Mouse (Mus musculus) megakaryocyte, embryonic 14.5 days (primary cell): Measurements from ENCODE around the gene Sbno1.

Source experiments
- FLI1 ChIP-seq: IDR thresholded peaks from 2 replicates; pipeline ENCODE4 v1.6.1; 2012; ENCODE audit warnings: low read length, inconsistent platforms, mixed read lengths
- GATA1 ChIP-seq: IDR thresholded peaks from 3 replicates; pipeline ENCODE4 v1.6.1; 2012; ENCODE audit warnings: mixed read lengths, low read length, inconsistent platforms, borderline replicate concordance

GRCm38 (mm10) chr5:124438229-124438628 lies 12.4 kb upstream of the Sbno1 start:
- TF ChIP-seq GATA1 (no peak), FLI1 (no peak)
